Mouse (Mus musculus) embryo, embryonic 10.5 days (tissue): Measurements from ENCODE around the gene Hist1h2ah.
A peak's percentile ranks its signal among the peaks of the same experiment; 100 is the strongest.

ENCODE experiments used
- DNase-seq: peaks from one replicate; pipeline ENCODE4 v3.0.0-alpha.2; 2015; ENCODE audit warnings: low spot score

The Hist1h2ah gene

GRCm38 (mm10) chr13:22039364-22039763 is 4.0 kb upstream of the Hist1h2ah start:
- no peak for DNase-seq

GRCm38 (mm10) chr13:22037415-22037814 is 2.0 kb upstream of the Hist1h2ah start:
- peak; percentile 41 for DNase-seq

DNA sequence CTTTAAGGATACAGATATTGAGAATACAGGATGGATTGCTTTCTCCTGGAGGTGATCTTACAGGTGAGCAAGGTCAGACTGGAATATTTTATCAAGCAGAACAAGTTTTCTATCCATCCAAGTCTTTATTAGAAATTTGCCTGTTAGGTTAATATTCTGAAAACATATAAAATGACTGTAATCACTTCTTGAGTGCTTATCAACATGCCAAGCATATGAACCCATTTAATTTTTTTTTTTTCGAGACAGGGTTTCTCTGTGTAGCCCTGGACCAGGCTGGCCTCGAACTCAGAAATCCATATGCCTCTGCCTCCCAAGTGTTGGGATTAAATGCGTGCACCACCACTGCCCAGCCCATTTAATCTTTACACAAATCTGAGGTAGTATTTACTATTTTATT is 1.6 kb upstream of the Hist1h2ah start:
- no peak for DNase-seq

GRCm38 (mm10) chr13:22036149-22036956 is 985 bp upstream of the Hist1h2ah start:
- peak; percentile 82 for DNase-seq

DNA sequence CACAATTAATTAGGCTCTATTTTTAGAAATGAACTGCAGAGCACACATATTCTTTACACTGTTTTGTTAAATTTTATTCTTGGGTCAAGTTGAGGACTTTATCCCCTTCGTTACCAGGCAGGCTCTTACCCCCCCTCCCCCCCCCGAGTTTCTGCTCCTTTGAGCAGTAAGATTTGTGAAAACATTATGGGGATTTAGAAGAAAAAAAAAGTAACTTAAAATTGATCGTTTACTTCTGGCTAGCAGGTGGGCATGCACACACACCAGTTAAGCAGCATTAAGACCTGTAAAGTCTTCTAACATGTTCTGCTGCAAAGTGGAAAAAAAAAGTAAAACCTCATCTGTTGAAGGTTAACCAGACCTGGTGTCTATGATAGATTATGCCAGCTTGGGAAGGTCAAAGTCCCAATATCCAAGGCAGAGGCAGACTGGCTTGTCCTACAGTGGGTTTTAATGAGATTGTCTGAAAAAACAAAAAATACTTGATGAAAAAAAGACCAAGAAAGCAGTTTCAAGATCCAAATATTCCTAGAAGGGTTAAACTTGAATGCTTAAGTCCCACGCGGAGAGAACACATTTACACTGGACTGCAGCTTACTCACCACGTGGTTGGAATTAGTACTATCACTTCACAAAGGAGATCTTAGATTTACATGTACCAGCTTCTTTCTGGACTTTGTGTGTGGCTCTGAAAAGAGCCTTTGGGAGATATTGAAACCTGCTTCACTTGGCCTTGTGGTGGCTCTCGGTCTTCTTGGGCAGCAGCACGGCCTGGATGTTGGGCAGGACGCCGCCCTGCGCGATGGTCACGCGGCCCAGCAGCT is 713 bp downstream of the Hist1h2ah start:
- peak; percentile 76 for DNase-seq

GRCm38 (mm10) chr13:22033741-22034442 is 1.5 kb downstream of the Hist1h2ah start:
- DNase-seq, result peak; percentile 68

DNA sequence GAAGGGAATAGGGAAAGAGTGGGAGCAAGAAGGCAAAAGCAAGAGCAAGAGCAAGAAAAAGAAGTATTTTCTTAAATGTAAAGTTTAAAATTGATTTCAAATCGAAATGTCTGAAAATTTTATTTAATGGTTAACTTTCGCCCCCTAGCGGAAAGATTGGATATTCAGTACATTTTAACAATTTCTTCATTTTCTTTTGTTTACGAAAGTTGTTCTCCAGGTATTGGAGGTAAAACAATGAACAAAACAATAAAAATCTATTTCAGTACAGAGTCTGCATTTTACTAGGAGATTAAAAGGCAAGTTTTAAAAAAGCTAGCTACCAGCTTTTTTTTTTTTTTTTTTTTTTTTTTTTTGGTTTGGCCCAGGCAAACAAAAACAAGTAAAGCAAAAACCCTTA is 4.9 kb downstream of the Hist1h2ah start:
- peak; percentile 81 for DNase-seq

- peak; percentile 81 for DNase-seq
Measured at GRCm38 (mm10) chr13:22029928-22030327, 5.4 kb downstream of the Hist1h2ah start.

GRCm38 (mm10) chr13:22028673-22029460 is 6.5 kb downstream of the Hist1h2ah start:
- peak; percentile 97 for DNase-seq

- peak; percentile 98 for DNase-seq
Measured at GRCm38 (mm10) chr13:22026058-22027031, 9.0 kb downstream of the Hist1h2ah start.

- peak; percentile 95 for DNase-seq
Measured at GRCm38 (mm10) chr13:22022241-22022640, 13.1 kb downstream of the Hist1h2ah start.

DNA sequence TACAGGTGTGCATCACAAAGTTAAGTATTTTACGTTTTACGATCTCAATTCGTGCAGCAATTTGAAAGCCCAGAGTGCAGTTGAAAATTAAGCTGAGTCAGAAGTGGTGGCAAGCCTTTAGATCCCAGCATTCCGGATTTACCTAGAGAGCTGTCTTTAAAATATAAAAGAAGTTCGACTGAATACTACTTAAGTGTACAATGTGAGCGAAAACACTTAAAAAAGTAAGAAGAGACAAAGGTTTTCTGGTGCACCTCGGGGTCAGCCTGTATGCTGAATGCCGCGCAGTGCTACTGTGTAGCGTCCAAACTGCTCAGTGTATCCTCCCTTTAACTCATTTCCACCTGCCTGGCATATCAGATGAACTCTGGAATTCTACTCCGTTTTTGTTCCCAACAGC is 13.8 kb downstream of the Hist1h2ah start:
- DNase-seq, result peak; percentile 74

GRCm38 (mm10) chr13:22020901-22021339 is 14.4 kb downstream of the Hist1h2ah start:
- peak; percentile 91 for DNase-seq

DNA sequence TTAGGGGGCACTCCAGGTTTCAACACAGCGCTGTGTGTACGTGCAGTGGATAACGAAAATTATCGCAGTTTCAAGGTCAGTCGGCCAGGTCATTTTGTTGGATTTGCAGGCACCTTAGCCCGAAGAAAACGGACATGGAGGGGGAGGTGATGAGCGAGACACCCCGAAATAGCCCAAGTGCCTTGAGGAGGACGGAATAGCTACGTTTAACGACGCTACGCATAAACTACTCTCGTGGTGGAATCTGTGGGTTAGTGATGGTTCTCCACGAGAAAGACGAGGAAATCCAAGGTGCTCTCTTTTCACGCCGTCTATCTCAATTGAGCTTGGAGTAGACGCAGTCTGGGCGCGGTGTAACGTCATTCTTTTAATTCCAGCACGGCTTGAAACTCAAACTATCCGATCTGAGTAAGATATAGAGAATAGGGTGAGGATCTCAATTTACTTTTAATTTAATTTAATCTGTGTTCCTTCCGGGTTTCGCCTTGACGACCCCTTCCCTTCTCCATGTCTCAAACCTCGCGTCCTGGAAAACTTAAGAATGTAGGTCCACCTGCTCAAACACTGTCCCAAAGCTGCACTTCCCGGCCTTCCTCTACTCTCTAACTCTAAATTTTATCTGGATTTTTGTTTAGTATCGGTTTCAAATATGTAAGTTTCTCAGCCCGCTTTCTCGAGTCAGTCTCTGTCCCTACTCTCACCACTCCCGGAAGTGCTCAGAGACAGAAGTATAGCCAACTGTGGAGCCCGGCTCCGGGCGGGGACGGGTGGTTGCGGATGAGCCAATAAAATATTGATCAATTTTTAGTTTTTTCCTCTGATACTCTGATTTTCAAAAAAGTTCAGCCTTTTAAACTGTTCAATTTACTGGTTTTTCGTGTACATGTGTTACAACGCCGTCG is 15.2 kb downstream of the Hist1h2ah start:
- DNase-seq, result peak; percentile 70

- DNase-seq, result peak; percentile 95
Measured at GRCm38 (mm10) chr13:22015479-22016450, 19.6 kb downstream of the Hist1h2ah start.

DNA sequence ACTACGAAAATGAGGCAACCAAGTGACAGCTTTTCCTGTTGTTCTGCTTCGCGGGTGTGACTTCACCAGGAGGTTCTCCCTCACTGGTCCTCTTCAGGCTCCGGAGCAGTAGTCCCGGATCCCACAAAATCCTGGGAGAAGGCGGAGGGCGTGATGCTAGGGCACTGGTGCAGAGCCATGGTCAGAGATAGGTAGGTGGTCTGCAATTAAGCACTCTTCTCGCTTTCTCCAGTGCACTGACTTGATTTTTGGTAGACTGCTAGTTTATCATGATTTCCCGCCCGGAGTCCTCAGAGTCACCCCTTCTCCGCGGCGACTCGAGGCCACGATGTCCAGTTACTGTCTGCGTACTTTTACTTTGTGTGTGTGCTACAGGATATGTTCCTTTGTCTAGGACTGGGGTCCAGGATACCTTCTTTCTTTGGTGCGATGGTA is 20.9 kb downstream of the Hist1h2ah start:
- peak; percentile 60 for DNase-seq

GRCm38 (mm10) chr13:22013716-22014115 is 21.7 kb downstream of the Hist1h2ah start:
- peak; percentile 53 for DNase-seq

GRCm38 (mm10) chr13:22009642-22010041 is 25.7 kb downstream of the Hist1h2ah start, which contains the start of gene Prss16:
TSS of gene Prss16 (minus strand) at chr13:22009742.
- no peak for DNase-seq
